ENCODE assay signal across 8 mouse cellular contexts in genomic region chr17:36942791-36943471, GRCm38 (mm10). TPM values are rescaled to one million over a fixed set of nuclear protein-coding genes. Genes with fewer than 3 reads are reported as not detected.
DNase-seq lines count a peak whose midpoint lies in the region; ATAC-seq and TF ChIP-seq lines count a peak whose summit lies in the region.

Gene Rnf39 (plus strand): TSS chr17:36942918.

- 1% methylated on average over 59 of the region's 59 CpGs for WGBS in liver, adult 2 months
- WGBS in hindbrain, embryonic 12.5 days, result 2% methylated on average over 58 of the region's 59 CpGs
- WGBS in liver, embryonic 16.5 days (ENCODE audit: insufficient replicate concordance), result 4% methylated on average over 59 of the region's 59 CpGs
- WGBS in neural tube, embryonic 11.5 days, result 2% methylated on average over 58 of the region's 59 CpGs

- peak within 1 kb of the TSS; percentile 73 for H3K4me3 ChIP-seq in liver, adult 2 months (ENCODE audit: insufficient read depth, low read depth, low read length)
- H3K4me3 ChIP-seq in hindbrain, embryonic 12.5 days, result peak within 1 kb of the TSS; percentile 34
- H3K4me3 ChIP-seq in liver, embryonic 16.5 days (ENCODE audit: low read depth, low read length), result peak within 1 kb of the TSS; percentile 41
- H3K4me3 ChIP-seq in neural tube, embryonic 11.5 days (ENCODE audit: low read depth, low read length), result peak within 1 kb of the TSS; percentile 33

- peaks cover 5% of the 10 kb centered on the region for H3K4me1 ChIP-seq in liver, adult 2 months (ENCODE audit: control insufficient read depth, insufficient read depth, low read length)
- H3K4me1 ChIP-seq in hindbrain, embryonic 12.5 days, result peaks cover 21% of the 10 kb centered on the region
- no peaks in the 10 kb centered on the region; the same call in 1 of the 2 replicates for H3K4me1 ChIP-seq in liver, embryonic 16.5 days (ENCODE audit: control insufficient read depth, low read depth, low read length)
- H3K4me1 ChIP-seq in neural tube, embryonic 11.5 days (ENCODE audit: control insufficient read depth, insufficient read depth, low read length), result peaks cover 8% of the 10 kb centered on the region; the same call in 1 of the 2 replicates

- TF ChIP-seq CTCF in liver, adult 2 months (IDR thresholded peaks at IDR 0.05; ENCODE audit: low read depth, low read length), result no peak

- H3K9ac ChIP-seq in liver, adult 2 months (ENCODE audit: low read depth, low read length), result peak within 1 kb of the TSS; percentile 92
- peak within 1 kb of the TSS; percentile 52 for H3K9ac ChIP-seq in hindbrain, embryonic 12.5 days
- H3K9ac ChIP-seq in liver, embryonic 16.5 days (ENCODE audit: low read depth, low read length), result no peak within 1 kb of the TSS
- H3K9ac ChIP-seq in neural tube, embryonic 11.5 days (ENCODE audit: low read length), result peak within 1 kb of the TSS; percentile 41

- H3K4me2 ChIP-seq in hindbrain, embryonic 12.5 days (replicated peaks), result peak within 1 kb of the TSS; percentile 66
- peak within 1 kb of the TSS; percentile 49 for H3K4me2 ChIP-seq in liver, embryonic 16.5 days (ENCODE audit: low read depth, low read length)
- H3K4me2 ChIP-seq in neural tube, embryonic 11.5 days (ENCODE audit: low read depth), result peak within 1 kb of the TSS; percentile 54

- DNase-seq in liver, adult 2 months (ENCODE audit: extremely low read depth, low read depth, low spot score), result peak; percentile 90
- no peak for DNase-seq in liver
- DNase-seq in embryo, embryonic 9.5 days (ENCODE audit: extremely low spot score), result peak; percentile 22
- peak; percentile 17 for DNase-seq in neural tube, embryonic 11.5 days (ENCODE audit: low spot score)
- DNase-seq in spleen, adult 12 weeks (ENCODE audit: low spot score), result no peak
- no peak for DNase-seq in frontal cortex, postnatal 14 days (ENCODE audit: low spot score in 2 of 2)

- H3K27ac ChIP-seq in liver, adult 2 months (replicated peaks; ENCODE audit: insufficient read depth, low read depth, low read length), result peak within 1 kb of the TSS; percentile 96
- no peak within 1 kb of the TSS for H3K27ac ChIP-seq in hindbrain, embryonic 12.5 days
- H3K27ac ChIP-seq in liver, embryonic 16.5 days (ENCODE audit: low read length), result no peak within 1 kb of the TSS
- no peak within 1 kb of the TSS for H3K27ac ChIP-seq in neural tube, embryonic 11.5 days (ENCODE audit: low read depth, low read length)

- peaks cover 5% of the 10 kb centered on the region; the same call in 1 of the 2 replicates for H3K79me2 ChIP-seq in liver, adult 2 months (ENCODE audit: control insufficient read depth, insufficient read depth, low read length)

- TF ChIP-seq POLR2A in liver, adult 2 months (IDR thresholded peaks at IDR 0.05; ENCODE audit: extremely low read depth, insufficient read depth, low read length), result peak; percentile 89

- H3K27me3 ChIP-seq in liver, adult 2 months (ENCODE audit: control insufficient read depth, insufficient read depth, low read length), result no peaks in the 10 kb centered on the region
- peaks cover 66% of the 10 kb centered on the region for H3K27me3 ChIP-seq in hindbrain, embryonic 12.5 days
- H3K27me3 ChIP-seq in liver, embryonic 16.5 days (ENCODE audit: control insufficient read depth, insufficient read depth, low read depth, low read length), result peaks cover 67% of the 10 kb centered on the region
- peaks cover 31% of the 10 kb centered on the region for H3K27me3 ChIP-seq in neural tube, embryonic 11.5 days (ENCODE audit: control insufficient read depth, insufficient read depth, low read length)

- no peaks in the 10 kb centered on the region for H3K9me3 ChIP-seq in hindbrain, embryonic 12.5 days (replicated peaks)
- no peaks in the 10 kb centered on the region for H3K9me3 ChIP-seq in liver, embryonic 16.5 days (replicated peaks; ENCODE audit: control insufficient read depth, low read length)
- H3K9me3 ChIP-seq in neural tube, embryonic 11.5 days (ENCODE audit: control insufficient read depth, low read length), result no peaks in the 10 kb centered on the region

- ATAC-seq in hindbrain, embryonic 12.5 days (ENCODE audit: low FRiP score), result no peak
- ATAC-seq in liver, embryonic 16.5 days (ENCODE audit: low read depth), result no peak
- ATAC-seq in neural tube, embryonic 11.5 days (ENCODE audit: insufficient read depth, low FRiP score, low TSS enrichment), result no peak

- H3K36me3 ChIP-seq in liver, adult 2 months (ENCODE audit: control insufficient read depth, insufficient read depth, low read length), result peaks cover 2% of the 10 kb centered on the region; the same call in 1 of the 2 replicates
- H3K36me3 ChIP-seq in hindbrain, embryonic 12.5 days, result no peaks in the 10 kb centered on the region
- H3K36me3 ChIP-seq in liver, embryonic 16.5 days (ENCODE audit: control insufficient read depth, insufficient read depth), result no peaks in the 10 kb centered on the region
- H3K36me3 ChIP-seq in neural tube, embryonic 11.5 days (ENCODE audit: control insufficient read depth, insufficient read depth, low read length), result no peaks in the 10 kb centered on the region

RNA-seq across cellular contexts. Expression of gene Rnf39, which starts in this region (rescaled TPM):
- 3.5 and 4.4 TPM in 2 replicates for total RNA-seq in liver, adult 2 months (2014; rRNA removed)
- polyA plus RNA-seq in liver, adult 2 months (2012; rRNA removed), result 8.8 and 11.9 TPM in 2 replicates
- 1.4 and 1.5 TPM in 2 replicates for polyA plus RNA-seq in hindbrain, embryonic 12.5 days (2016; fragmentation: Nextera tagmentation; extraction: Ambion mirVana)
- polyA plus RNA-seq in liver, embryonic 16.5 days (2015; fragmentation: Nextera tagmentation; extraction: Ambion mirVana), result 0.08 TPM in 1 of 2 replicates, not detected in the other
- 0.93 and 1.1 TPM in 2 replicates for polyA plus RNA-seq in neural tube, embryonic 11.5 days (2014; fragmentation: Nextera tagmentation; extraction: Ambion mirVana)

Comparison
In these comparisons a context has a peak if more than half of its experiments do, and no peak if none do; other contexts are left out.
1. DNase-seq: peak in liver, adult 2 months (single experiment), embryo, embryonic 9.5 days (single experiment) and neural tube, embryonic 11.5 days (single experiment); none in liver (single experiment), spleen, adult 12 weeks (single experiment) and frontal cortex, postnatal 14 days (0 of 2).
2. Peak in every context shown above with its lines, with median percentiles within 50 percentile points of each other: H3K4me3 ChIP-seq and H3K4me2 ChIP-seq.